Mouse (Mus musculus) retina, postnatal 1 day (tissue): ENCODE data around the gene Sgsm3.

Experiments
- DNase-seq: peaks from one replicate; pipeline ENCODE4 v3.0.0-alpha.2; 2012

Sgsm3 gene

DNA sequence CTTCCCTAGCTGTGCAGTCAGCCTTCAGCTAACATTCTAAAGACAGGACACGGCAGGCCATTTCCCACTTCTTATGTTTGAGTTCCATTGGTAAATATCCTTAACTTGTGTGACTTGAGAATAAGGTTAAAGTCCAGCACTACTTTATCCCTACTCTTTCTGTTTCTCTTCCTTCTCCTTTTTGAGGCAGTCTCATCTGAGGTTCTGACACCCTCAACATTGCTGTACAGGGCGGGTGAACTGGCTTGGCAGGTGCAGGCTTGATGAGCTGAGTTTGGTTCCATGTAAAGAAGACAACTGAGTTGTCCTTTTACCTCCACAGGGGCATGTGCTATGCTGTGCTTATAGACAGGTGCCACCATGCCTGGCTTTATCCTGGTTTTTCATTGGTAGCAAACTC, 5.7 kb downstream of the Sgsm3 start:
- DNase-seq, result no peak

DNA sequence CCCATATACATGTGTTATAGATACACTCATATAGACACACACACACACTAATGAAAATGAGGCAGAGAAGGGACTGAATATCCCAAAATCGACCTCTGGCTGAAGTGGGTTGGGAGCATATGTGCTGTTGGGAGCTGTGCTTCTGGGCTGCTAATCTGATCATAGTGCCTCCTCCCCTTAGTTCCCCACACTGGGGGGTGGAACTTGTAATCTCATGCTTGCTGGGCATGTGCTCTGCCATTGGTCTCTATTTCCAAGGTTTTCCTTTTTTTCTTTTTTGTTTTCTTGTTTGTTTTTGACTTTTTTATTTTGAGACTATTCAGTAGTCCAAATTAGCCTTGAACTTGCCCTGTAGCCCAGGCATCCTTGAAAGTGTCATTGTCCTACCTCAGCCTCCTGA, 10.8 kb downstream of the Sgsm3 start:
- no peak for DNase-seq

DNA sequence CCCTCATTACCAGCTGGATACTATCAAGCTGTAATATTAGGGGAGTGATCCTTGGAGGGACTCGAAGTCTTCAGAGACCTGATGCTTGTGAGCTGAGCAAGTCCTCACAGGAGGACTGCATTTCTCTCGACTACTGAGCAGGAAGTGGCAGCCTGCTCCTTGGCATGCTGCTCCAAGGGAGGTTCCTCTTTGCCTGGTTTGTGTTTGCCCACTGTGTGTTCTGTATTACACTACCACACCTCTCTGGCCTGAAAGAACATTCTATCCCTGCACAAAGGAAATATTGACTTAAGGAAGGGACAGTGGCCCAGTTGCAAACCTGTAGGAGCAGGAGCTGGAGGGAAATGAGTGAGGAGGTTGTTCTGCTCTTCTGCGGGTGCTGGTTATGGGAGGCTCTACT, 12.1 kb downstream of the Sgsm3 start:
- no peak for DNase-seq

DNA sequence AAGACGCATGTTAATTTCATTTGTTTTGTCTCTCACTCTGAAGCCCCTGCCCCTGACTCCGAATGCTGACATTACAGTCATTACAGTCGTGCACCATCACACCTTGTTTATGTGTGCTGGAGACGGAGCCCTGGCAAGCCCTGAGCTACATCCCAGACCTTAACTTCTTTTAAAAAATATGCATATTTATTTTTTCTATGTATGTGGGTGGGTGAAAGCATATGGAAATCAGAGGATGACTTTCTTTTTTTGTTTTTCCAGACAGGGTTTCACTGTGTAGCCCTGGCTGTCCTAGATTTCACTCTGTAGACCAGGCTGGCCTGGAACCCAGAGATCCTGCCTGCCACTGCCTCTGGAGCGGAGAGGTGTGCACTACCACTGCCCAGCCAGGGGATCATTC, 17.4 kb downstream of the Sgsm3 start:
- no peak for DNase-seq

DNA sequence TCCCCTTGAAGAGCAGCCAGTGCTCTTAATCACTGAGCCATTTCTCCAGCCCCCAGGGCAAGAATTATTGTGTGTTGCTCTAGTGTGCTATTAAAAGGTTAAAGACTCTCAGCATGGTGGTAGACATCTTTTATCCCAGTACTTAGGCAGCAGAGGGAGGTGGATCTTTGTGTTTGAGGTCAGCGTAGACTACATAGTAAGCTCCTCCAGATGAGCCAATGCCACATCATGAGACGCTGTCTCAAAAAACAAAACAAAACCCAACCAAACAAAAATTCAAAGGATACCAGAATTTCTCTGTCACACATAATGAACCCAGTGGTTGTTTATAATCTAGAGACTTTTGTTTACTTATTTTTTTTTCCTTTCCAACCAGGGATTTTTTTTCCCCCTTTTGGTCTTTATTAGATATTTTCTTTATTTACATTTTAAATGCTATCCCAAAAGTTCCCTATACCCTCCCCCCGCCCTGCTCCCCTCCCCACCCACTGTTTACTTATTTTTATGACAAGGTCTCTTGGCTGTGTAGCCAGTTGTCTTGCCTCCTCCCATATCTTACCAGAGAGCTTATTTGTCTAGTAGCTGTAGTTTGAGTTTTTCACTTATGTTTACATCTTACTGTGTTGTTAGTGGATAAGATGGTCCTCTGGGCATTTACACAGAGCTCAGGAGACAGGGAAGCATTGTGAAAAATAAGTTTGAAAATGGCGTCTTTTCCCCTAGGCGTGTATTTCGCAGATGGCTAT, 18.7 kb downstream of the Sgsm3 start:
- no peak for DNase-seq

DNA sequence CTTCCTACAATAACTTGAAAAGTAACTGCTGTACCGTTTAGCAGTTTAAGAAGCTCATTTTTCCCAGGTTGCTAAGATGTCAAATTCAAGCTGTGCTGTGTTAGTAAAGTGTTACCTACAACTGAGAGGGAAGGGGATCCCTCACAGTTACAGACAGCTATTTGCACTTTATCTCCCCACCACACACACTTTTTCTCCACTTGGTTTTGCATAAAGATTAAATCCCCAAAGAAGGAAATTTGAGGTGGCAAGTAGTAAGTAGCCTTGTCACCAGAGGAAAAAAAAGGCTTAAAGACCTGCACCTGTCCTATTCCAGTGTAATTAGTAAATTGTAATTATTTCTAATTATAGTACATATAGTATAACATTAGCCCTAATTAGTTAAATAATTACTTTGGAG, 19.5 kb downstream of the Sgsm3 start:
- no peak for DNase-seq

DNA sequence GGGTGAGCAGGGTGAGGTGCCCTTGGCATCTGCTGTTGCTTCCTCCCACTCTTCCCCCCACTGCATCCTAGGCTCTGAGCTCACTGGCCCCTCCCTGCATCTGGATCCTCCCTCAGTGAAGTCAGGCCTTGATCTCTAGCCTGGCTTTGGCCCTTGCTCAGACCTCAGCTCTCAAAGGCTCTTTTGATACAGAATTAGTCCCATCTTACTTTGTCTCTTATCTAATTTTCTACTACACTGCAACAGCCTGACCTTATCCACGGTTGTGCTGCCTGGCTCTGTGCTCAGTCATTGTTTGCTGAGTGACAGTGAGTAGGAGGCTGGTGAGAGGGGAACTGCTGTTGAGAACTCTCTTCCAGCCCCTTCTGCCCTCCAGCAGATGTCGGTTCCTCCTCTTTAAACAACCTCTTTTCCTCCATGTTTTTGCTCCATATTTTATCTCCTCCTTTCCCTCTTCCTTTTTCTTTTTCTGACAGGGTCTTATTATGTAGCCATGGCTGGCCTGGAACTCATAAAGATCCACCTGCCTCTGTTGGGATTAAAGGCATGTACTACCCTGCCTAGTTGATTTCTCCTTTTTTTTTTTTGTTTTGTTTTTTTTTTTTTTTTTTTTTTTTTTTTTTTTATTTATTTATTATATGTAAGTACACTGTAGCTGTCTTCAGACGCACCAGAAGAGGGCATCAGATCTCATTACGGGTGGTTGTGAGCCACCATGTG, 23.0 kb downstream of the Sgsm3 start:
- DNase-seq, result no peak

DNA sequence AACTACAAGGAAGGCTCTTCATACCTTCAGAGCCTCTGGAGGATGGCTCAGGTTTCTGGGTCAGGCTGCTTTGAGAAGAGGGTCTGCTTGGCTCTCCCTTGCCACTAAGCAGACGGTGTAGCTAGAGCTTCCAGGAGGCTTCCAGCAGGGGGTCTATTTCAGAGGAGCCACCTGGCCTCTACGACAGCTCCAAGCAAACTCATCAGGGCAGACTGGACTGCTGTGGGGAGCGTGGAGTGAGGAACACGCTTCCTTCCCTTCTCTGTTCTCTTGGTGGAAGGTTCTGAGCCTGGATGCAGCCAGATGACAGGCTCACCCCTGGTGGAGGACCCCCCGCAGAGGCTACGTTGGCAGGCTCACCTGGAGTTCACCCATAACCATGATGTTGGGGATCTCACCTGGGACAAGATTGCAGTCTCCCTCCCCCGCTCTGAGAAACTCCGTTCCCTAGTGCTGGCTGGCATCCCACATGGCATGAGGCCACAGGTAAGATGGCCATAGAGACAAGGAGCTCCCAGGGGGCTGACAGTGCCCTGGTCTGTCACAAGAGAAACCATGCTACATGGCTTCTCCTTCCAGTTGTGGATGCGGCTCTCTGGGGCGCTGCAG, 28.7 kb downstream of the Sgsm3 start:
- DNase-seq, result no peak

DNA sequence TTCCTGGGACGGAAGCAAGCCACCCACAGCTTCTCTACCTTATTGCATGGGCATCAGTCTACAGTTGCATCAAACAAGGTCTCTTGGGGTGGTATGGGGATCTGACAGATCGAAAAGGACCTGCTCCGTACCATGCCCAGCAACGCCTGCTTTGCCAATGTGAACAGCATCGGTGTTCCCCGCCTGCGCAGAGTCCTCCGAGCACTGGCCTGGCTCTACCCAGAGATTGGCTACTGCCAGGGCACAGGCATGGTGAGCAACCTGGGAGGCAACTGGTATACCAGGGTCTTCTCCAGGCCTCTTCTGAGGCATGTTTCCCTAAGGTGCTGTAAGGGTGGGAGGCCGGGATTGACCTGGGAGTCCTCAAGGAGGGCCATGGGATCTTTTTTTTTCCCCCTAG, 29.8 kb downstream of the Sgsm3 start:
- no peak for DNase-seq

DNA sequence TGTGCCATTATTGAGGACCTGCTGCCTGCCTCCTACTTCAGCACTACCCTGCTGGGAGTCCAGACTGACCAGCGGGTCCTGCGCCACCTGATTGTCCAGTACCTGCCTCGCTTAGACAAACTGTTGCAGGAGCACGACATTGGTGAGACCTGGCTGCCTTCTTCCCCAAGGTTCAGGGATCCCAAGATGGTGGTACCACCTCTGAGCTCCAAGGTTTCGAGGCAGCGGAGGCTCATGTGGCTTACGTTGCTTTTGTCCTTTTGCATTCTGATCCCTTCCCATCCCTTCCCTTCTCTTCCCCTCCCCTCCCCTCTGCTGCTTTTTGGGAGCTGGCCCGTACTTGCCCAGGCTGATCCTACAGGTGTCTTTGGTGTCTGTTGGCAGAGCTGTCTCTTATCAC, 30.3 kb downstream of the Sgsm3 start:
- no peak for DNase-seq

DNA sequence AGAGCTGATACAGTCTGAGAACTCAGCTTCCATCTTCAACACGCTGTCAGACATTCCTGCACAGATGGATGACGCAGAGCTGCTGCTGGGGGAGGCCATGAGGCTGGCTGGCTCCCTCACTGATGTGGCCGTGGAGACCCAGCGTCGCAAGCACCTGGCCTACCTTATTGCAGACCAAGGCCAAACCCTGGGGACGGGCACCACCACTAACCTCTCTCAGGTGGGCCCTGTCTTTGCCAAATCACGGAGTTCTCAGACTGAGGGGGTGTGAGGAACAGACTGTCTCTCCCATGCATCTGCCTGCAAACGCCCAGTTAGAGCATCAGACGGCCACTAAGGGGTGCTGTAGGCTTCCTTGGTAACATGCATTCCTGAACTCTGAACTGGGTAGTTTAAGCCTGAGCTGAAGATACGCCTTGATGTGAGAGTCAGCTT, 31.1 kb downstream of the Sgsm3 start:
- no peak for DNase-seq

DNA sequence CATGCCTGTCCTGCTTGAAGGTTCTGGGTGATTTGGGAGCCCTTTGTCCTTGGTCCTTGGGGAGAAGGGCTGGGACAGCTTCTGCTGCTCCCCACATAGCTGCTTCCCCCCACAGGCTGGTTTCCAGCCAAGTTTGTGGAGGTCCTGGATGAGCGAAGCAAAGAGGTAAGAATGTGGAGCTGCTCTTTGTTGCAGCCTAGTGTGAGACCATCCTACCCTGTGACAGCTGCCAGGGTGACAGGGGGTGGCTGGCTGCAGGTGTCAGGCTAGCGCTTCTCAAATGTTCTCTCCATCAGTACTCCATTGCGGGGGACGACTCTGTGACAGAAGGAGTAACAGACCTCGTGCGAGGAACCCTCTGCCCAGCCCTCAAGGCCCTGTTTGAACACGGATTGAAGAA, 32.5 kb downstream of the Sgsm3 start:
- DNase-seq, result no peak

DNA sequence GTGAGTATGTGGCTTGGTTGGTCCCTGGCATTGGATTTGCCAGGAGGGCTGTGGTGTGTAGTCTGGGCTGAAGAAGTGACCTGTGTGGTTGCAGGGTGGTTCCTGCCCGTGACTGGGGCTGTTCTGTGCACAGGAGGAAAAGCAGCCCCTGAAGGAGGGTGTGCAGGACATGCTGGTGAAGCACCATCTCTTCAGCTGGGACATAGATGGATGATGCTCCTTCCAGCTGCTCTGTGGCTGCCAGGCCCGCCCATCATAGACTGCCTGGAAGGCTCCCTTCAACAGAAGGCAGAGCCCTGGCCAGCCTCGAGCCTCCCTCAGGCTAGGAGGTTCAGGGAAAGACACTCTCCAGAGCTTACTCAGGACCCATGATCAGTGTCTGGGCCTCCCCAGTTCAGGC, 34.0 kb downstream of the Sgsm3 start:
- no peak for DNase-seq

DNA sequence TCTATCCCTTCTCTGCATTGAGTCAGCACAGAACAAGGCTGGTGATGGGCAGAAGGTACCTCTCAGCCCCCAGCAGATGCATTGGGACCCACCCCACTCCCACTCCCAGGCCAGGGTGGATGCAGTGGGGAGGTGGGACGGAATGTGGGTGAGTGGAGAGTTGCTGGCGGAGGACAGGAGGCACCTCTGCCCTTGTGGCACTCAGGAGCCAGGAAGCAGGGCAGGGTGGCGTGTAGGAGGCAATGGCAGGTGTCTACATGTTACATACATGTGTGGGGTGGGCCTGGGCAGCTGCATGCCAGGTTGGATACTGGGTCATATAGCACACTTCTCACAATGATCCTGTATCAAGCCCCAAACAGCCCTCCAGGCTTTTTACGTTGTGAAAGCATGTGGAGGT, 34.8 kb downstream of the Sgsm3 start:
- DNase-seq, result no peak

DNA sequence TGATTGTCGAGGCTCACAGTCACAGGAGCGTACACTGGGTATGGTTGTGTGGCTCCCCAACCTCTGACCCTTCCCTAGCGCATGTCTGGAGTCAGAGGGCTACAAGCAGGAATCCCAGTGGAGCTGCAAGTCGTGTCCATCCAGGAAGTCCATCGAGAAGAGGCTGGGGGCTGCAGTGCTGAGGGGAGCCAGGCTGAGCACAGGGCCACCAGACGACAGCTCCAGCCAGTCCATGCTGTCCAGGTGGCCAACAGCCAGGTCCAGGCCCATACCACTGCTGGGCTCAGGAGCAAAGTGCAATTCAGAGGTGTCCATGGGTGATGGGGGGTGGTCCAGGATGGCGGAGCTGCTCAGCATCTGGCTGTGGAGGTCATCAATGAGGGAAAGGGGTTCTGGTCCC, 35.6 kb downstream of the Sgsm3 start:
- DNase-seq, result no peak

DNA sequence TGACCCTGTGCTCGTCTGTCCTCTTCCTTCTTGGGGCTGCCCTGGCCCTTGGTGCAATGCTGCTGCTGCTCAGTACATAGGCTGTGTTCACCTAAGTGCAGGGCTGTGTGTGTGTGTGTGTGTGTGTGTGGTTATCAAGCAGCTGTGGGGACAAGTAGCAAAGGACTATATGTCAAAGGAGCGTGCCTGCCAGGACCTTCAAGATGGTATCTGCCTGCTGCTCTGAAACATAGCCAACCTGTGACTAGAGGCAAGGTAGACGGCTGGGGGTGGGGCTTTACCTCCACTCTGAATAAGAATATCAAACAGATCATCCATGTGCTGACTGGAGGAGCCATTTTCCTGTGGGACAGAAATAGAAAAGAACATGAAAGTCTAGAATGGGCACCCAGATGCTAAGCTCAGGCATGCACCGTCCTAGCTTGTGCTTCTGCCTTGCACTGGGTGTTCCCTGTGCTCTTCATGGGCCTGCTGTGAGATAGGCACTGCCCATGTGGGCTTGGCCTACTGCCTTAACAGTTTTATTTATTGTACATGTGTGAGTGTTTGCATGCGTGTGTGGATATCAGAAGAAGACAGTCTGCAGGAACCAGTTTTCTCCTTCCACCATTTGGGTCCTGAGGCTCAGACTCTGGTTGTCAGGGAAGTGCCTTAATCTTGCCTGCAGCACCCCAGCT, 37.6 kb downstream of the Sgsm3 start:
- DNase-seq, result no peak

DNA sequence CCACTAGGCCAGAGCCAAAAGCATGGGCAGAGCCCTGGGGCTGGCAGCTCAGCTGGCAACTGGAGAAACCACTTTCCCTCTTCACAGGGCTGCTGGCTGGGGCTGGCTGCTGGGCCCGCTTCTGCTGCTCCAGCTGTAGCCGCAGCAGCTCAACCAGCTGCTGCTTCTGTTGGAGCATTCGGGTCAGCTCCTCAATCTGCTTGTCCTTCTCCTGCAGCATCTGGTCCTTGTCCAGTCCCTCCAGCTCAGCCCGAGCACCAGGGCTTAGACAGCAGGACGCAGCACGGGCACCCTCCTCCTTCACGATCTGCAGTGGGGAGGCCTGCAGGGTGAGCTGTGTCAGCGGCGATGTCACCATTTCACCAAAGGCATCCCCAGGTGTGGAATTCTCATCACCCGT, 38.9 kb downstream of the Sgsm3 start:
- DNase-seq, result no peak

DNA sequence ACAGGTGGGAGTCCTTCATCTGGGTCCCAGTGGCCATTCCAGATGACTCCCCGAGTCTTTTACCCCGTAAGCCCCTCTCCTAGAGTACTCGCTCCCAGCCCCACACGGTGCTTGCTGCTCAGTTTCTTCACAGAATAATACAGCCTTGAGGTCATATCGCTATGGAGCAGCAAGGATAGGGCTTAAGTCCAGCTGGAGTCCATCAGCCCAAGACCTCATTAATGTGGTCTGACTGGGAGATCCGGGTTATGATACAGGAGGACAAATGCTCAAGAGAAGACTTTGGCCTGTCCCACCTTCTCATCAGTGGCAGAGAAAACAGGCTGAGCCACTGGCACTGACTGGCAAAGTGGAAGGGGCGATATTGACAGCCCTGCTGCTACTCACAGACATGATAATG, 39.7 kb downstream of the Sgsm3 start:
- no peak for DNase-seq

DNA sequence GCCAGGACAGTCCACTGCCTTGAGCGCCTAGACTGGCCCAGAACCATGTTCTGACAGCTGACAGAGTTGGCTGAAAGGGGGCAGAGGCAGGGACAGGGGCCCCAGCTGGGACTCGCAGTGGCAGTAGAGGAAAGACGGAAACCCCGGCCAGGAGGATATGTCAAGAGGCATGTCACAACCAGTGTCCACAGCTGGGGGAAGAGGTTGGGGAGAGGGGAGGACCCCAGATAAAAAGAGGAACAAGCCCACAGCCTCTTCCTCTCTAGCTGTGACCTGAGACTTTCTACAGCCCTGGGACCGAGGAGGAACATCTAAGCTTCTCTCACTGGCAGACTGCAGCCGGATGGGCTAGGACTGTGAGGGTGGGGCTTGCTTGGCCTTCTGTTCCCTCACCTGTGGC, 43.8 kb downstream of the Sgsm3 start:
- DNase-seq, result no peak

DNA sequence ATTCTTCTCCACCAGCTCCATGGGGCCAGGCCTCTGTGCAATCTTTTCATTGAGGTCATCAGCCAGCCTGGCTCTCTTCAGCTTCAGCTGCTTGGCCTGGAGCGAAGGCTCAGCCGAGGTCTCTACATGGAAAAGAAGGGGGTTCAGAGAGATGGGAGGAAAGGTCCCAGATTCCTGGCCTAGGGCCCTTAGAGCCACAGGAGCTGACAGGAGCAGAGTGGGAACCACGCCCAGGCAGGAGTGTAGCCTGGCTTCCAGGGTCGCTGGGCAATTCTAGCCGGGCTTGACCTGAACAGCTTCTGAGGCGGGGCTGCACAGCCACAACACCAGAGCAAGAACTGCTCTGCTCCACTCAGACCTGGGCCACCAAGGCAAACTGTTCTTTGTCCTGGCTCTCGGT, 44.9 kb downstream of the Sgsm3 start:
- no peak for DNase-seq

DNA sequence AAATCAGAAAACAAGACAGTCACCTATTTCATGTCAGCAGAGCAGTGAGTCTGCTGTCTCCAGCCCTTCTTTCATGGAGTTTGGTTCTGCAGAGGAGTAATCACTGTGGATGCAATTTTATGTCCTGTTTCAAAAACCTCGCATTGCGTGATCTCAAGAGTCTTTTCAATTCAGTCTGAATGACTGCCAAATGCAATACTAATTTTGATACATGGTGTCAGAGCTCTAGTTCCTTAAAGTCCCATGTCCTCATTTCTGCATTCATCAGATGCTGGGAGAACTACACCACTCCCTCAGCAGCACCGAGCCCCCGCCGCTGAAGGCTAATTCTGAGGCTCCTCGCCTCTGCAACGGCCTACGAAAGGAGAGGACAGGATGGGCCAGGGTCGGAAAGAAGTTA, 46.3 kb downstream of the Sgsm3 start:
- no peak for DNase-seq

DNA sequence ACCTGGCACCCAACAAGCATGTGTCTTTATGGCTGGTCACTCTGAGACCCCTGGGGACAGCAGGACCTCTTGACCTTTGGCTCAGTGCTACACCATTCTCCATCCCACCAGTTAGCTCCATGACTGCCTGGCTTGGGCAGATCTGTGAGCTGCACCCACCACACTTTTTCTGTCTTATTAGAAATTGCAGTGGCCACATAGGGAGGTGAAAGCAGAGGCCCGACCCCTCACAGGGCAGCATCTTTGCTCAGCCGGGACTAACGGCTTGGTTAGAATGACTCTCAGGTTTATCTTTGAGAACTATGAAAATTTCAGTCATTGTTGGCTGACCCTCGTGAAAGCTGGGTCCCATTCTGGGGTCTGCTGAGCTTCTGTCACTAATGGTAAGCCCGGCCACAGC, 49.3 kb downstream of the Sgsm3 start:
- no peak for DNase-seq

DNA sequence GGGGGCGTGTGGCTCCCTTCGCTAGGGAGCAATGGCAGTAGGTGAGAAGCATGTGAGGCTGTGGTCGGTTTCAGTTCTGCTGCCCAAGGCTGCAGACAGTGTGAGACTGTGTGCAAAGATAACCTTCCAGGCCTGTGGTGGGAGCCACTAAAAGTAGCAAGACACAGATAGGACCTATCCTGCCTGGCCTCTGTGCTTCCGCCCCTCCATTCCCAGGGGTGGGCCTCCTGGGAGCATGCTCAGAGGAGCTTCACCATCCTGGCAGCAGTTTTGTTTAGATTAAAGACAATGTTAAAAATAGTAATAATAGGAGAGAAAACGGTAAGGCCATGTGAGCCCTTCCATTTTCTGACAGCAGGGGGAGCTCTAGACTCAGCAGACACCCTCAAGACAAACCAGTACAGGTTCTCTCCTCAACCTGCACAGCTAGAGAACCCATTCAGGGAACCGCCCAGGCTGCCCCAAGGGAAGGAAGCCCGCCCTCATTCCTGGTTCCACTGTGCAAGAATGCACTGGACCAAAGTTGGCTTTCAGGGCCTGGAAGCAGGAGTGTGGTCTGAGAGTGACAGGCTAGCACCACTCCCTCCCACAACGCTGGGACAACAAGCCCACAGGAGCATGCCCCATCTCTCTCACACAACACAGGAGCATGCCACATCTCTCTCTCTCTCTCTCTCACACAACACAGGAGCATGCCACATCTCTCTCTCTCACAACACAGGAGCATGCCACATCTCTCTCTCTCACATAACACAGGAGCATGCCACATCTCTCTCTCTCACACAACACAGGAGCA, 50.0 kb downstream of the Sgsm3 start:
- DNase-seq, result peak; percentile 78
